Mouse (Mus musculus) Patski (cell line): ENCODE measurements at regions not wholly inside any gene's neighbourhood (a gene's known extent, or its start where the extent isn't known, plus 50 kb on each side); places are given as distances from the start of the nearest gene placed in this dataset.

ENCODE experiments used
- ATAC-seq: fragments of 100-300 bp; one replicate; pipeline ENCODE4 v1.8.0; 2021
- CTCF ChIA-PET: fragments of 350-600 bp; sonication (Branson Sonifier 250); formaldehyde crosslinking; loops from one replicate; lab custom pipeline; 2022; ENCODE audit warnings: inconsistent platforms; lab: Charles Lee
- POLR2A ChIA-PET: fragments of 350-600 bp; sonication (Branson Sonifier 250); formaldehyde crosslinking; loops from one replicate; lab custom pipeline; 2022; ENCODE audit warnings: antibody characterized with exemption, inconsistent platforms; lab: Charles Lee
- DNase-seq: peaks from one replicate; pipeline ENCODE4 v3.0.0-alpha.2; 2011; ENCODE audit warnings: low read depth, low spot score
- H3K27me3 ChIP-seq: fragments of 371-371 bp; one replicate; pipeline ENCODE4 v1.5.1; 2021
- CTCF ChIP-seq: fragments of 100-300 bp; IDR thresholded peaks from one replicate; pipeline ENCODE4 v1.5.1; 2021
- in situ Hi-C: fragments of 300-500 bp; cut with MboI; formaldehyde crosslinking; loops from 3 replicates; pipeline ENCODE4 v1.11.1; 2018; ENCODE audit warnings: low pct_unique_long_range_greater_than_20kb, mixed read lengths

- CTCF ChIA-PET = interaction anchor here (1.3 kb wide), 1 partner anchor 9 kb away, joined by 3 read pairs; no protein-coding TSS in a partner anchor
- H3K27me3 ChIP-seq = no peaks in the 10 kb centered on the region
- no peak for DNase-seq
- POLR2A ChIA-PET = no interaction called here
- no peak for ATAC-seq
- TF ChIP-seq CTCF = no peak
- in situ Hi-C loops = no loop called here
These were observed 60.4 kb upstream of the Cyp1b1 start for GRCm38 (mm10) chr17:79775216-79775615.

- POLR2A ChIA-PET = no interaction called here
- in situ Hi-C loops = no loop called here
- DNase-seq = no peak
- no peaks in the 10 kb centered on the region for H3K27me3 ChIP-seq
- ATAC-seq = no peak
- CTCF ChIA-PET = no interaction called here
- TF ChIP-seq CTCF = no peak
These were observed 59.4 kb upstream of the Cyp1b1 start for GRCm38 (mm10) chr17:79774291-79774690.

DNA sequence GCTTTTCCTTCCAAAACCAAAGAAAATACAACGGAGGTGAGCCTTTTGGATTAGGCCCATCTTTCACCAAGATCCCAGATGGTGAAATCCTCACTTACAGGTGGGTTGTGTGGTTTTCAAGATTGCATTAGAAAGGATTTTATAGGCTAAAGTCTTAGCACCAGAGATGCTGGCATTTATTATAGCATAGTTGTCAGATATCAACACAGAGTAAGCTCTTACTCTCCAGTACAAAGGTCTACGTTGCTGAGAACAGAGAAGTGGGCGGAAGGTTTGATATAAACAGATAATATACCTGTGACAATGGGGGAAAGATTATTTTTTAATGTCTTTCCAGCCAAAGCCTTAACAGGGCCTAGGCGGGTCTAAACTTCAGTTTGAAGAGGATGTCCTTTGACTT lies 57.4 kb upstream of the Cyp1b1 start:
- ATAC-seq = no peak
- DNase-seq = no peak
- in situ Hi-C loops = no loop called here
- H3K27me3 ChIP-seq = no peaks in the 10 kb centered on the region
- no peak for TF ChIP-seq CTCF
- POLR2A ChIA-PET = no interaction called here
- CTCF ChIA-PET = no interaction called here

- no peak for DNase-seq
- CTCF ChIA-PET = no interaction called here
- no peak for TF ChIP-seq CTCF
- ATAC-seq = no peak
- no peaks in the 10 kb centered on the region for H3K27me3 ChIP-seq
- POLR2A ChIA-PET = interaction anchor here (0.6 kb wide), 1 partner anchor 744 kb away, joined by 3 read pairs; no protein-coding TSS in a partner anchor
- in situ Hi-C loops = no loop called here
These were observed 56.9 kb upstream of the Cyp1b1 start for GRCm38 (mm10) chr17:79771727-79772126.

DNA sequence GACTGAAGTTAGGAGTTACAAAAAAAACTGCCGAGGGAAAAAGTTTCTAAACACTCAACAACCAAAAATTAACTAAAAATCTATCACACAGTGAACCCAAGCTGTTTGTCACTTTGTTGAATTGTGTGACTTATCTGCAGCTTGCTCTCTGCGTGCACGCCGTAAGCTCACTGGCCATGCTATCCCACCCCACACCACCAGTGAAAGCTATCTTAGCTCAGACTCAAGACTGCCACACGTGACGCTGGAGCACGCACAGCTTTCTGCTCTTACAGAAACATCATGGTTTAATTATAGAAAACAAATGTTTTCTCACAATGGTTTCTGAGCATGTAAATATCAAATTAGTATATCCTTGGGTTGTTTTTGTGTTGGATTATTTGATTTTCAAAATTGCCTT lies 56.0 kb upstream of the Cyp1b1 start:
- ChIA-PET POLR2A (interaction anchor here (1.3 kb wide), 1 partner anchor 31 kb away, joined by 4 read pairs; no protein-coding TSS in a partner anchor), CTCF (interaction anchor here (1.2 to 1.4 kb wide), 3 partner anchors 12 to 56 kb away, joined by 3 to 4 read pairs (median 4); partner anchors contain the start of gene Cyp1b1)
- DNase-seq = no peak
- in situ Hi-C loops = no loop called here
- H3K27me3 ChIP-seq = no peaks in the 10 kb centered on the region
- ATAC-seq = no peak
- no peak for TF ChIP-seq CTCF

GRCm38 (mm10) chr17:79769824-79770223 lies 55.0 kb upstream of the Cyp1b1 start:
- no peak for ATAC-seq
- TF ChIP-seq CTCF = no peak
- CTCF ChIA-PET = interaction anchor here (1.0 to 1.6 kb wide), 8 partner anchors 9 to 55 kb away, joined by 3 to 4 read pairs (median 3); partner anchors contain the start of gene Cyp1b1
- peak; percentile 86 for DNase-seq
- POLR2A ChIA-PET = no interaction called here
- H3K27me3 ChIP-seq = no peaks in the 10 kb centered on the region
- in situ Hi-C loops = no loop called here

- no peak for DNase-seq
- POLR2A ChIA-PET = no interaction called here
- TF ChIP-seq CTCF = no peak
- in situ Hi-C loops = no loop called here
- CTCF ChIA-PET = interaction anchor here (0.8 to 1.6 kb wide), 2 partner anchors 9 to 32 kb away, joined by 3 read pairs; no protein-coding TSS in a partner anchor
- H3K27me3 ChIP-seq = no peaks in the 10 kb centered on the region
- ATAC-seq = no peak
These were observed 53.2 kb upstream of the Cyp1b1 start for GRCm38 (mm10) chr17:79768080-79768479.

- ChIA-PET POLR2A (no interaction called here), CTCF (interaction anchor here (1.0 to 1.4 kb wide), 2 partner anchors 12 to 104 kb away, joined by 3 to 6 read pairs; no protein-coding TSS in a partner anchor)
- no peaks in the 10 kb centered on the region for H3K27me3 ChIP-seq
- TF ChIP-seq CTCF = no peak
- ATAC-seq = no peak
- in situ Hi-C loops = no loop called here
- DNase-seq = no peak
These were observed 50.4 kb upstream of the Cyp1b1 start for GRCm38 (mm10) chr17:79765061-79765794.
